Mouse (Mus musculus): ENCODE data around the gene Slc12a7.
A peak's percentile ranks its signal among the peaks of the same experiment; 100 is the strongest.
"Not testable (repeated sequence)": the region's sequence is repeated elsewhere in the genome, so short reads cannot be mapped to it uniquely, and the experiment has no call there.

Gene Slc12a7

GRCm38 (mm10) chr13:73732742-73733700, at the start of gene Slc12a7:
Slc12a7 (plus strand) TSS chr13:73733094.
- peak; percentile 62 for DNase-seq (ENCODE audit: low read depth, low spot score)

- no peak for DNase-seq (ENCODE audit: low read depth, low spot score)
These were observed 49.2 kb upstream of the Slc12a7 start for GRCm38 (mm10) chr13:73683682-73684081.

- no peak for DNase-seq (ENCODE audit: low read depth, low spot score)
These were observed 48.5 kb upstream of the Slc12a7 start for GRCm38 (mm10) chr13:73684412-73684811.

GRCm38 (mm10) chr13:73685502-73685901, 47.4 kb upstream of the Slc12a7 start:
- no peak for DNase-seq (ENCODE audit: low read depth, low spot score)

GRCm38 (mm10) chr13:73687601-73688000, 45.3 kb upstream of the Slc12a7 start:
- no peak for DNase-seq (ENCODE audit: low read depth, low spot score)

GRCm38 (mm10) chr13:73688934-73689333, 44.0 kb upstream of the Slc12a7 start:
- DNase-seq (ENCODE audit: low read depth, low spot score), result no peak

GRCm38 (mm10) chr13:73692249-73692868, 40.5 kb upstream of the Slc12a7 start:
- peak; percentile 87 for DNase-seq (ENCODE audit: low read depth, low spot score)

- no peak for DNase-seq (ENCODE audit: low read depth, low spot score)
These were observed 39.6 kb upstream of the Slc12a7 start for GRCm38 (mm10) chr13:73693333-73693732.

GRCm38 (mm10) chr13:73694972-73695371, 37.9 kb upstream of the Slc12a7 start:
- DNase-seq (ENCODE audit: low read depth, low spot score), result no peak

GRCm38 (mm10) chr13:73696529-73696928, 36.4 kb upstream of the Slc12a7 start:
- no peak for DNase-seq (ENCODE audit: low read depth, low spot score)

- no peak for DNase-seq (ENCODE audit: low read depth, low spot score)
These were observed 33.2 kb upstream of the Slc12a7 start for GRCm38 (mm10) chr13:73699714-73700113.

- DNase-seq (ENCODE audit: low read depth, low spot score), result no peak
These were observed 32.3 kb upstream of the Slc12a7 start for GRCm38 (mm10) chr13:73700554-73700953.

GRCm38 (mm10) chr13:73701161-73701883, 31.6 kb upstream of the Slc12a7 start:
- DNase-seq (ENCODE audit: low read depth, low spot score), result no peak

GRCm38 (mm10) chr13:73702776-73703175, 30.1 kb upstream of the Slc12a7 start:
- DNase-seq (ENCODE audit: low read depth, low spot score), result no peak

GRCm38 (mm10) chr13:73703486-73703885, 29.4 kb upstream of the Slc12a7 start:
- not testable (repeated sequence) for DNase-seq (ENCODE audit: low read depth, low spot score)

GRCm38 (mm10) chr13:73704694-73705325, 28.1 kb upstream of the Slc12a7 start, which contains the start of gene Slc6a19:
Slc6a19 (minus strand) TSS chr13:73704865.
- no peak for DNase-seq (ENCODE audit: low read depth, low spot score)

GRCm38 (mm10) chr13:73709491-73709890, 23.4 kb upstream of the Slc12a7 start:
- DNase-seq (ENCODE audit: low read depth, low spot score), result no peak

- no peak for DNase-seq (ENCODE audit: low read depth, low spot score)
These were observed 21.7 kb upstream of the Slc12a7 start for GRCm38 (mm10) chr13:73711221-73711620.

- no peak for DNase-seq (ENCODE audit: low read depth, low spot score)
These were observed 21.1 kb upstream of the Slc12a7 start for GRCm38 (mm10) chr13:73711803-73712202.

- no peak for DNase-seq (ENCODE audit: low read depth, low spot score)
These were observed 20.7 kb upstream of the Slc12a7 start for GRCm38 (mm10) chr13:73712228-73712627.

- no peak for DNase-seq (ENCODE audit: low read depth, low spot score)
These were observed 19.7 kb upstream of the Slc12a7 start for GRCm38 (mm10) chr13:73713204-73713603.
